Mouse (Mus musculus) embryonic facial prominence, embryonic 12.5 days (tissue): ENCODE measurements around the gene Cntnap1. TPM values are rescaled to one million over a fixed set of nuclear protein-coding genes. Genes with fewer than 3 reads are reported as not detected.
A peak's percentile ranks its signal among the peaks of the same experiment; 100 is the strongest.
"Not testable (repeated sequence)": the region's sequence is repeated elsewhere in the genome, so short reads cannot be mapped to it uniquely, and the experiment has no call there.

Source experiments
- ATAC-seq: fragments of 200-750 bp; cut with Nextera tagmentation; 2 replicates; pipeline ENCODE4 v1.8.0; 2017; ENCODE audit not compliant: insufficient number of reproducible peaks, insufficient read depth, low FRiP score, low TSS enrichment
- H3K27ac ChIP-seq: fragments of 300-500 bp; sonication (generic); 2 replicates; pipeline ENCODE4 v1.5.1; 2016; ENCODE audit warnings: mild to moderate bottlenecking
- H3K27me3 ChIP-seq: fragments of 300-500 bp; sonication (generic); 2 replicates; pipeline ENCODE4 v1.6.1; 2016; ENCODE audit warnings: mild to moderate bottlenecking, moderate library complexity
- H3K36me3 ChIP-seq: fragments of 300-500 bp; sonication (generic); 2 replicates; pipeline ENCODE4 v1.6.1; 2016; ENCODE audit warnings: mild to moderate bottlenecking
- H3K4me1 ChIP-seq: fragments of 300-500 bp; sonication (generic); 2 replicates; pipeline ENCODE4 v1.6.1; 2016
- H3K4me2 ChIP-seq: fragments of 300-500 bp; sonication (generic); replicated peaks from 2 replicates; pipeline ENCODE4 v1.6.1; 2016; ENCODE audit warnings: mild to moderate bottlenecking, moderate library complexity
- H3K4me3 ChIP-seq: fragments of 300-500 bp; sonication (generic); 2 replicates; pipeline ENCODE4 v1.5.1; 2016; ENCODE audit warnings: mild to moderate bottlenecking
- H3K9ac ChIP-seq: fragments of 300-500 bp; sonication (generic); 2 replicates; pipeline ENCODE4 v1.6.1; 2016; ENCODE audit warnings: mild to moderate bottlenecking, moderate library complexity
- H3K9me3 ChIP-seq: fragments of 300-500 bp; sonication (generic); 2 replicates; pipeline ENCODE4 v1.6.1; 2016; ENCODE audit warnings: mild to moderate bottlenecking, moderate library complexity
- WGBS: fragments of 180-500 bp; shearing (Covaris S2); methylation state at CpG from one replicate; pipeline ENCODE4 v1.1.7; 2016; 5-methylcytosine and 5-hydroxymethylcytosine counted together
- polyA plus RNA-seq: library from polyadenylated mRNA; unstranded; fragments of >200 nt; fragmentation: Nextera tagmentation; extraction: Ambion mirVana; gene quantifications from 2 replicates; pipeline ENCODE4 v1.2.1, GENCODE M21; 2016

Cntnap1 gene
- polyA plus RNA-seq, 1 experiment from 2014 or later = 0.60 TPM

GRCm38 (mm10) chr11:101152825-101153224 lies 17.5 kb upstream of the Cntnap1 start:
- H3K9me3 ChIP-seq = no peaks in the 10 kb centered on the region
- peaks cover 34% of the 10 kb centered on the region for H3K4me1 ChIP-seq
- H3K27ac ChIP-seq = no peak overlapping the region
- 80% methylated on average over 1 of the region's 1 CpGs for WGBS
- no peaks in the 10 kb centered on the region for H3K36me3 ChIP-seq
- no peaks in the 10 kb centered on the region; the same call in 1 of the 2 replicates for H3K27me3 ChIP-seq
- no peak overlapping the region for H3K4me3 ChIP-seq
- H3K4me2 ChIP-seq = no peak overlapping the region
- no peak for ATAC-seq
- no peak overlapping the region for H3K9ac ChIP-seq

GRCm38 (mm10) chr11:101154648-101155047 lies 15.7 kb upstream of the Cntnap1 start:
- no peak overlapping the region for H3K9ac ChIP-seq
- no peaks in the 10 kb centered on the region for H3K9me3 ChIP-seq
- no peak for ATAC-seq

GRCm38 (mm10) chr11:101155151-101155550 lies 15.2 kb upstream of the Cntnap1 start:
- peaks cover 13% of the 10 kb centered on the region; the same call in 1 of the 2 replicates for H3K4me1 ChIP-seq
- ATAC-seq = no peak
- H3K27ac ChIP-seq = no peak overlapping the region
- H3K9me3 ChIP-seq = no peaks in the 10 kb centered on the region
- H3K9ac ChIP-seq = no peak overlapping the region
- no peak overlapping the region for H3K4me3 ChIP-seq
- H3K36me3 ChIP-seq = no peaks in the 10 kb centered on the region
- 69% methylated on average over 6 of the region's 6 CpGs for WGBS
- H3K27me3 ChIP-seq = no peaks in the 10 kb centered on the region; the same call in 1 of the 2 replicates
- peak overlapping the region; percentile 59; the same call in 1 of the 2 replicates for H3K4me2 ChIP-seq

More at GRCm38 (mm10) chr11:101154648-101155047, 15.7 kb upstream of the Cntnap1 start:
- H3K4me1 ChIP-seq = peaks cover 16% of the 10 kb centered on the region
- H3K27me3 ChIP-seq = no peaks in the 10 kb centered on the region; the same call in 1 of the 2 replicates
- H3K36me3 ChIP-seq = no peaks in the 10 kb centered on the region
- no peak overlapping the region for H3K27ac ChIP-seq
- no peak overlapping the region for H3K4me2 ChIP-seq
- no peak overlapping the region for H3K4me3 ChIP-seq

- peak within 1 kb of the TSS; percentile 68; the same call in 1 of the 2 replicates for H3K27ac ChIP-seq
- WGBS = 2% methylated on average over 34 of the region's 36 CpGs
These were observed 14.5 kb upstream of the Cntnap1 start, which contains the start of gene Tubg2 for GRCm38 (mm10) chr11:101155728-101156371. Gene Tubg2 (plus strand): TSS chr11:101155907.

GRCm38 (mm10) chr11:101160151-101160550 lies 10.2 kb upstream of the Cntnap1 start:
- H3K36me3 ChIP-seq = 0 out of 2 replicates have a peak, but pooled peaks cover 14% of the 10 kb centered on the region
- 78% methylated on average over 10 of the region's 10 CpGs for WGBS

More at GRCm38 (mm10) chr11:101155728-101156371, 14.5 kb upstream of the Cntnap1 start, which contains the start of gene Tubg2:
- ATAC-seq = peak; percentile 67
- H3K9me3 ChIP-seq = no peaks in the 10 kb centered on the region
- H3K36me3 ChIP-seq = no peaks in the 10 kb centered on the region
- H3K4me3 ChIP-seq = peak within 1 kb of the TSS; percentile 37
- H3K9ac ChIP-seq = peak within 1 kb of the TSS; percentile 52
- no peaks in the 10 kb centered on the region; the same call in 1 of the 2 replicates for H3K27me3 ChIP-seq
- peak within 1 kb of the TSS; percentile 59 for H3K4me2 ChIP-seq
- peaks cover 13% of the 10 kb centered on the region; the same call in 1 of the 2 replicates for H3K4me1 ChIP-seq

GRCm38 (mm10) chr11:101160981-101161505 lies 9.3 kb upstream of the Cntnap1 start:
- 83% methylated on average over 8 of the region's 8 CpGs for WGBS
- not testable (repeated sequence) for H3K4me3 ChIP-seq, ATAC-seq, H3K27ac ChIP-seq, H3K4me2 ChIP-seq, H3K9me3 ChIP-seq, H3K9ac ChIP-seq
- H3K27me3 ChIP-seq = peaks cover 49% of the 10 kb centered on the region
- H3K4me1 ChIP-seq = peaks cover 22% of the 10 kb centered on the region
- 0 out of 2 replicates have a peak, but pooled peaks cover 14% of the 10 kb centered on the region for H3K36me3 ChIP-seq

More at GRCm38 (mm10) chr11:101160151-101160550, 10.2 kb upstream of the Cntnap1 start:
- not testable (repeated sequence) for H3K27ac ChIP-seq, H3K9me3 ChIP-seq, H3K4me3 ChIP-seq, H3K4me2 ChIP-seq, ATAC-seq, H3K9ac ChIP-seq
- H3K4me1 ChIP-seq = peaks cover 25% of the 10 kb centered on the region
- H3K27me3 ChIP-seq = peaks cover 40% of the 10 kb centered on the region

- no peak overlapping the region for H3K9ac ChIP-seq
- no peaks in the 10 kb centered on the region for H3K9me3 ChIP-seq
- no peak for ATAC-seq
- H3K27me3 ChIP-seq = peaks cover 54% of the 10 kb centered on the region
- H3K4me3 ChIP-seq = no peak overlapping the region
- no peak overlapping the region for H3K27ac ChIP-seq
- H3K36me3 ChIP-seq = 0 out of 2 replicates have a peak, but pooled peaks cover 14% of the 10 kb centered on the region
- H3K4me1 ChIP-seq = peaks cover 17% of the 10 kb centered on the region
- H3K4me2 ChIP-seq = no peak overlapping the region
- 84% methylated on average over 15 of the region's 15 CpGs for WGBS
These were observed 8.8 kb upstream of the Cntnap1 start for GRCm38 (mm10) chr11:101161551-101161950.

GRCm38 (mm10) chr11:101162301-101162700 lies 8.0 kb upstream of the Cntnap1 start:
- ATAC-seq = no peak
- H3K9me3 ChIP-seq = no peaks in the 10 kb centered on the region
- WGBS = 63% methylated on average over 5 of the region's 5 CpGs
- no peak overlapping the region for H3K27ac ChIP-seq
- no peak overlapping the region for H3K4me3 ChIP-seq
- H3K4me2 ChIP-seq = no peak overlapping the region
- H3K27me3 ChIP-seq = peaks cover 61% of the 10 kb centered on the region
- H3K36me3 ChIP-seq = peaks cover 18% of the 10 kb centered on the region
- no peak overlapping the region for H3K9ac ChIP-seq
- H3K4me1 ChIP-seq = peaks cover 16% of the 10 kb centered on the region

- peaks cover 23% of the 10 kb centered on the region for H3K36me3 ChIP-seq
- H3K4me3 ChIP-seq = no peak overlapping the region
- no peak for ATAC-seq
- no peak overlapping the region for H3K27ac ChIP-seq
- peaks cover 16% of the 10 kb centered on the region for H3K4me1 ChIP-seq
- no peak overlapping the region for H3K4me2 ChIP-seq
- no peak overlapping the region for H3K9ac ChIP-seq
- H3K9me3 ChIP-seq = no peaks in the 10 kb centered on the region
- peaks cover 66% of the 10 kb centered on the region for H3K27me3 ChIP-seq
- WGBS = 54% methylated on average over 5 of the region's 5 CpGs
These were observed 7.6 kb upstream of the Cntnap1 start for GRCm38 (mm10) chr11:101162772-101163171.

GRCm38 (mm10) chr11:101163476-101164350 lies 6.6 kb upstream of the Cntnap1 start:
- no peak for ATAC-seq
- Histone ChIP-seq H3K4me1 (peaks cover 16% of the 10 kb centered on the region), H3K27me3 (peaks cover 76% of the 10 kb centered on the region), H3K36me3 (peaks cover 25% of the 10 kb centered on the region), H3K9ac (peak overlapping the region; percentile 58), H3K27ac (no peak overlapping the region), H3K4me2 (peak overlapping the region; percentile 74), H3K4me3 (peak overlapping the region; percentile 41), H3K9me3 (no peaks in the 10 kb centered on the region)
- WGBS = 11% methylated on average over 49 of the region's 49 CpGs

GRCm38 (mm10) chr11:101164351-101164665 lies 6.0 kb upstream of the Cntnap1 start:
- Histone ChIP-seq H3K9me3 (no peaks in the 10 kb centered on the region), H3K4me2 (peak overlapping the region; percentile 74), H3K4me1 (peaks cover 19% of the 10 kb centered on the region), H3K27me3 (peaks cover 82% of the 10 kb centered on the region), H3K36me3 (peaks cover 25% of the 10 kb centered on the region), H3K9ac (peak overlapping the region; percentile 58), H3K27ac (no peak overlapping the region), H3K4me3 (peak overlapping the region; percentile 41)
- ATAC-seq = no peak
- 4% methylated on average over 21 of the region's 21 CpGs for WGBS
